8 mouse cellular contexts compared by ENCODE assay signal in the genomic region with DNA sequence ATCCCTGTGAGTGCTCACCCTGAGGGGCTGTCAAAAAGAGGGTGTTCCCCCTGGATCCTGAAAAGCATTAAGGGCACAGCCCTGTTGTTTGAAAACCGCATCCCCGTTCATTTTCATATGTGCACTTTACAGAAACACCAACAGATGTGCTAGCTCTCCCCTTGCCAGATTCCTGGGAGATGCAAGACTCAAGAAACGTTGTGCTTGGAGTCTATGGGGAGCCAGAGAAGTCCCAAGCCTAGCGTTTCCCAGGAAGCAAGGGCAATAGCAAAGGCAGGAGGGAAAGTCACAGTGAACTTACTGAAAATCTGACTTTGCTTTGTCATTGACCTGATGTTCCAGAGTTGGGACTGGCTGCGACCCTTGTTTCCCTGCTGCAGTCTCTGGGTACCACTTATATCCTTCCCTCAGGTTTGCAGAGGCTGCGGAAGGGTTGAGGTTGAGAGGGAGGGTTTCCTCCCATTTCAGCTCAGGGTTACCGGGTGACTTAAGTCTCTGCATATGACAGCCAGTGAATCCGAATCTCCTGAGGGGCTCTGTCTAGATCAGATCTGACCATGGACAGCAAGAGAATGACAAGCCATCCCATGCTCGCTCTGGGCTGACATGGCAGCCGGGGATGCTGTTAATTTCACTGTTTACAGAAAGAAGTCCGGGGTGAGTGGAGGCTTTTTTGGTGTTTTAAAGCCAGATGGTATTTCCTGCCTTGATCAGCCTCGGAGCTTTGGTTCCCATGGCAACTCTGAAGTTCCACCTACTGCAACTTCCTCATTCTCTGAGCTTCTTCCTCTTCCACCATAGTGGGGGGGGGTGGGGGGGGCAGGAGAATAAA. TPM values are rescaled to one million over a fixed set of nuclear protein-coding genes. Genes with fewer than 3 reads are reported as not detected.
A peak's percentile ranks its signal among the peaks of the same experiment; 100 is the strongest.
DNase-seq lines count a peak whose midpoint lies in the region; ATAC-seq lines count a peak whose summit lies in the region.

No protein-coding gene starts in this region.

- H3K4me2 ChIP-seq in hindbrain, embryonic 15.5 days: peak overlapping the region; percentile 32
- peak overlapping the region; percentile 21; the same call in 1 of the 2 replicates for H3K4me2 ChIP-seq in limb, embryonic 15.5 days

- WGBS in hindbrain, embryonic 15.5 days: 54% methylated on average over 12 of the region's 12 CpGs
- 66% methylated on average over 12 of the region's 12 CpGs for WGBS in hindbrain, embryonic 10.5 days
- WGBS in embryonic facial prominence, embryonic 10.5 days: 54% methylated on average over 12 of the region's 12 CpGs
- WGBS in limb, embryonic 15.5 days: 37% methylated on average over 12 of the region's 12 CpGs

- H3K9ac ChIP-seq in hindbrain, embryonic 15.5 days: no peak overlapping the region
- no peak overlapping the region for H3K9ac ChIP-seq in limb, embryonic 15.5 days

- peaks cover 24% of the 10 kb centered on the region for H3K4me1 ChIP-seq in hindbrain, embryonic 15.5 days (replicated peaks)
- H3K4me1 ChIP-seq in hindbrain, embryonic 10.5 days (replicated peaks): peaks cover 14% of the 10 kb centered on the region
- peaks cover 28% of the 10 kb centered on the region for H3K4me1 ChIP-seq in embryonic facial prominence, embryonic 10.5 days
- H3K4me1 ChIP-seq in limb, embryonic 15.5 days: peaks cover 13% of the 10 kb centered on the region; the same call in 1 of the 2 replicates

- no peaks in the 10 kb centered on the region for H3K36me3 ChIP-seq in hindbrain, embryonic 15.5 days
- H3K36me3 ChIP-seq in hindbrain, embryonic 10.5 days: no peaks in the 10 kb centered on the region
- no peaks in the 10 kb centered on the region for H3K36me3 ChIP-seq in embryonic facial prominence, embryonic 10.5 days (replicated peaks)
- H3K36me3 ChIP-seq in limb, embryonic 15.5 days: no peaks in the 10 kb centered on the region

- H3K9me3 ChIP-seq in hindbrain, embryonic 15.5 days: no peaks in the 10 kb centered on the region
- H3K9me3 ChIP-seq in hindbrain, embryonic 10.5 days: no peaks in the 10 kb centered on the region
- no peaks in the 10 kb centered on the region for H3K9me3 ChIP-seq in embryonic facial prominence, embryonic 10.5 days
- H3K9me3 ChIP-seq in limb, embryonic 15.5 days: no peaks in the 10 kb centered on the region

- H3K27me3 ChIP-seq in hindbrain, embryonic 15.5 days: no peaks in the 10 kb centered on the region
- no peaks in the 10 kb centered on the region for H3K27me3 ChIP-seq in hindbrain, embryonic 10.5 days (ENCODE audit: insufficient read depth, poor library complexity, severe bottlenecking)
- peaks cover 10% of the 10 kb centered on the region; the same call in 1 of the 2 replicates for H3K27me3 ChIP-seq in embryonic facial prominence, embryonic 10.5 days (replicated peaks; ENCODE audit: low read depth, poor library complexity, severe bottlenecking)
- H3K27me3 ChIP-seq in limb, embryonic 15.5 days: 0 out of 2 replicates have a peak, but pooled peaks cover 3% of the 10 kb centered on the region

- 0 out of 2 replicates have a peak, but pooled peaks have one; percentile 35 for ATAC-seq in hindbrain, embryonic 15.5 days (ENCODE audit: low FRiP score, low read depth)
- peak; percentile 98 for ATAC-seq in inflammation-experienced regulatory T-cells, adult 6 months
- ATAC-seq in limb, embryonic 15.5 days (ENCODE audit: insufficient number of reproducible peaks, low FRiP score, low TSS enrichment, low read depth): no peak
- peak; percentile 89 for ATAC-seq in neutrophil, adult 5-6 weeks (ENCODE audit: extremely low read depth, insufficient number of reproducible peaks, low FRiP score, poor library complexity, severe bottlenecking)

- H3K27ac ChIP-seq in hindbrain, embryonic 15.5 days (replicated peaks): peak overlapping the region; percentile 62
- no peak overlapping the region for H3K27ac ChIP-seq in hindbrain, embryonic 10.5 days
- H3K27ac ChIP-seq in embryonic facial prominence, embryonic 10.5 days (replicated peaks): no peak overlapping the region
- no peak overlapping the region for H3K27ac ChIP-seq in limb, embryonic 15.5 days

- DNase-seq in hindbrain, embryonic 10.5 days (ENCODE audit: low spot score): no peak
- peak; percentile 27 for DNase-seq in embryonic facial prominence, embryonic 10.5 days (ENCODE audit: low spot score)
- no peak for DNase-seq in cerebellum, postnatal 14 days
- DNase-seq in cerebellum, postnatal 10 days: no peak

- H3K4me3 ChIP-seq in hindbrain, embryonic 15.5 days: no peak overlapping the region
- no peak overlapping the region for H3K4me3 ChIP-seq in hindbrain, embryonic 10.5 days
- 0 out of 2 replicates have a peak overlapping the region, but pooled peaks have one; percentile 30 for H3K4me3 ChIP-seq in embryonic facial prominence, embryonic 10.5 days
- H3K4me3 ChIP-seq in limb, embryonic 15.5 days: no peak overlapping the region

RNA-seq across cellular contexts. Expression of a gene that starts 18.9 kb away (rescaled TPM):
- polyA plus RNA-seq in hindbrain, embryonic 15.5 days (2015; fragmentation: Nextera tagmentation; extraction: Ambion mirVana): 14.7 and 17.2 TPM in 2 replicates
- polyA plus RNA-seq in hindbrain, embryonic 10.5 days (2016; fragmentation: Nextera tagmentation; extraction: Ambion mirVana): 0.24 and 0.27 TPM in 2 replicates
- polyA plus RNA-seq in embryonic facial prominence, embryonic 10.5 days (2016; fragmentation: Nextera tagmentation; extraction: Ambion mirVana): 0.15 and 0.30 TPM in 2 replicates
- not detected for polyA plus RNA-seq in inflammation-experienced regulatory T-cells, adult 6 months (2017; shearing (Covaris generic))
- polyA plus RNA-seq in limb, embryonic 15.5 days (2015; fragmentation: Nextera tagmentation; extraction: Ambion mirVana): 0.05 and 0.06 TPM in 2 replicates
- not detected in 2 replicates for total RNA-seq in neutrophil, adult 5-6 weeks (2017)

RNA-seq across cellular contexts. Expression of a gene that starts 46.6 kb away (rescaled TPM):
- 3.7 and 5.1 TPM in 2 replicates for polyA plus RNA-seq in hindbrain, embryonic 15.5 days (2015; fragmentation: Nextera tagmentation; extraction: Ambion mirVana)
- polyA plus RNA-seq in hindbrain, embryonic 10.5 days (2016; fragmentation: Nextera tagmentation; extraction: Ambion mirVana): 3.8 and 4.1 TPM in 2 replicates
- polyA plus RNA-seq in embryonic facial prominence, embryonic 10.5 days (2016; fragmentation: Nextera tagmentation; extraction: Ambion mirVana): 4.3 and 4.8 TPM in 2 replicates
- polyA plus RNA-seq in inflammation-experienced regulatory T-cells, adult 6 months (2017; shearing (Covaris generic)): not detected
- 3.8 and 4.1 TPM in 2 replicates for polyA plus RNA-seq in limb, embryonic 15.5 days (2015; fragmentation: Nextera tagmentation; extraction: Ambion mirVana)
- not detected in 2 replicates for total RNA-seq in neutrophil, adult 5-6 weeks (2017)

Comparison
In these comparisons a context has a peak if more than half of its experiments do, and no peak if none do; other contexts are left out.
1. RNA of a gene that starts 18.9 kb away (polyA plus RNA-seq): 14.7 to 17.2 TPM in hindbrain, embryonic 15.5 days; 0.15 to 0.30 TPM in embryonic facial prominence, embryonic 10.5 days, 0.24 to 0.27 TPM in hindbrain, embryonic 10.5 days, 0.05 to 0.06 TPM in limb, embryonic 15.5 days and not detected in inflammation-experienced regulatory T-cells, adult 6 months; every median in the first group is over 10 times any median in the second.